Mouse (Mus musculus): Measurements from ENCODE around the gene Prrc2a. TPM values are rescaled to one million over a fixed set of nuclear protein-coding genes. Genes with fewer than 3 reads are reported as not detected.
A peak's percentile ranks its signal among the peaks of the same experiment; 100 is the strongest.
"Not testable (repeated sequence)": the region's sequence is repeated elsewhere in the genome, so short reads cannot be mapped to it uniquely, and the experiment has no call there.

Gene Prrc2a
- polyA plus RNA-seq, 1 experiment from 2014 or later = 185 TPM

GRCm38 (mm10) chr17:35125081-35125480 lies 39.6 kb downstream of the Prrc2a start:
- Histone ChIP-seq H3K4me1 (peaks cover 46% of the 10 kb centered on the region), H3K9me3 (no peaks in the 10 kb centered on the region), H3K27me3 (no peaks in the 10 kb centered on the region), H3K4me3 (no peak overlapping the region), H3K4me2 (replicated peaks) (no peak overlapping the region), H3K27ac (replicated peaks) (no peak overlapping the region), H3K36me3 (peaks cover 14% of the 10 kb centered on the region), H3K9ac (replicated peaks) (no peak overlapping the region)
- ATAC-seq (replicated peaks) = no peak
- WGBS = 100% methylated on average over 1 of the region's 1 CpGs

DNA sequence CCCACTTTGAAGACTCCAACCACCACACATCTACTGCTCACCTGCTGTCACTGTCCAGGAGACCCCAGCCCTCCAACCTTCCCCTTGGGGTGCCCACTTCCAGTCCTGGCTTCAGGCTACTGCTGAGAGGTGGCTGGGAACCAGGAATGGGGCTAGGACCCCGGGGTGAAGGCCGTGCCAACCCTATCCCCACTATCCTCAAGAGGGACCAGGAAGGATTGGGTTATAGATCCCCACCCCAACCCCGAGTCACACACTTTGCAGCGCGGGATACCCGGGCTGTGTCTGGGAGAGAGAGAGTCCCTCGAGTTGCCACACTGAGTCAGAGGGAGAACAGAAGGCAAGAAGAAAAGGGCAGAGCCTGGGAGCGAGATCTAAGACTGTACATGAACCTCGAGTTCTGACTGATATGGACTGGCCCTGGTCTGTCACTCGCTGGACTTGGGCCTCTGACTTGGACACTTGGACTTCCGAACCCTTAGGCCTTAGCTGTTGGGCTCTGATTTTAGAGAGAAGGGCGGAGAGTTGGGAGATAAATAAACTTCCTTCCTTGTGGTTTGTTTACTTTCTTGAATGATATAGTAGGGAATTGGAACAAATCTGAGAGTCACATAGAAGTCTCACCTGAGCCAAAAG lies 40.3 kb downstream of the Prrc2a start:
- H3K9ac ChIP-seq (replicated peaks); H3K27me3 ChIP-seq; ATAC-seq (replicated peaks); H3K4me3 ChIP-seq; H3K27ac ChIP-seq (replicated peaks); H3K4me2 ChIP-seq (replicated peaks); H3K9me3 ChIP-seq: not testable (repeated sequence)
- H3K36me3 ChIP-seq = peaks cover 14% of the 10 kb centered on the region
- peaks cover 52% of the 10 kb centered on the region for H3K4me1 ChIP-seq
- WGBS = 88% methylated on average over 12 of the region's 12 CpGs

DNA sequence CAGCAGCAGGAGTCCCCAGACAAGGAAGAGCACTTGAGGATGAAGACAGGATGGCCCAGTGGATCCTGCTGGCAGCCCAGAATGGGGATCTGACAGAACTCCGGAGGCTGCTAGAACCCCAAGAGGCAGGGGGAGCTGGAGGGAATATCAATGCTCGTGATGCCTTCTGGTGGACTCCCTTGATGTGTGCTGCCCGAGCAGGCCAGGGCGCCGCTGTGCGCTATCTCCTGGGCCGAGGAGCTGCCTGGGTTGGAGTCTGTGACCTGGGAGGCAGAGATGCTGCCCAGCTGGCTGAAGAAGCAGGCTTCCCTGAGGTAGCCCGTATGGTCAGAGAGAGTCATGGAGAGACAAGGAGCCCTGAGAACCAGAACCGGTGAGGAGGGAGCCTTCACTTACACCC lies 41.4 kb downstream of the Prrc2a start:
- not testable (repeated sequence) for H3K4me3 ChIP-seq; H3K4me2 ChIP-seq (replicated peaks); H3K27ac ChIP-seq (replicated peaks); ATAC-seq (replicated peaks); H3K9ac ChIP-seq (replicated peaks); H3K27me3 ChIP-seq; H3K9me3 ChIP-seq
- peaks cover 49% of the 10 kb centered on the region for H3K4me1 ChIP-seq
- 93% methylated on average over 9 of the region's 9 CpGs for WGBS
- H3K36me3 ChIP-seq = peaks cover 21% of the 10 kb centered on the region

- peak; percentile 24; the same call in 1 of the 2 replicates for ATAC-seq (replicated peaks)
- Histone ChIP-seq H3K9me3 (no peaks in the 10 kb centered on the region), H3K36me3 (peaks cover 32% of the 10 kb centered on the region), H3K27me3 (no peaks in the 10 kb centered on the region), H3K27ac (replicated peaks) (peak within 1 kb of the TSS; percentile 94), H3K4me2 (replicated peaks) (peak within 1 kb of the TSS; percentile 93), H3K9ac (replicated peaks) (peak within 1 kb of the TSS; percentile 98), H3K4me3 (peak within 1 kb of the TSS; percentile 94), H3K4me1 (peaks cover 40% of the 10 kb centered on the region)
- under 1% methylated on average over 19 of the region's 19 CpGs for WGBS
These were observed 42.8 kb downstream of the Prrc2a start, which contains the start of gene Csnk2b for GRCm38 (mm10) chr17:35121871-35122303. Csnk2b (minus strand) TSS chr17:35122053.

DNA sequence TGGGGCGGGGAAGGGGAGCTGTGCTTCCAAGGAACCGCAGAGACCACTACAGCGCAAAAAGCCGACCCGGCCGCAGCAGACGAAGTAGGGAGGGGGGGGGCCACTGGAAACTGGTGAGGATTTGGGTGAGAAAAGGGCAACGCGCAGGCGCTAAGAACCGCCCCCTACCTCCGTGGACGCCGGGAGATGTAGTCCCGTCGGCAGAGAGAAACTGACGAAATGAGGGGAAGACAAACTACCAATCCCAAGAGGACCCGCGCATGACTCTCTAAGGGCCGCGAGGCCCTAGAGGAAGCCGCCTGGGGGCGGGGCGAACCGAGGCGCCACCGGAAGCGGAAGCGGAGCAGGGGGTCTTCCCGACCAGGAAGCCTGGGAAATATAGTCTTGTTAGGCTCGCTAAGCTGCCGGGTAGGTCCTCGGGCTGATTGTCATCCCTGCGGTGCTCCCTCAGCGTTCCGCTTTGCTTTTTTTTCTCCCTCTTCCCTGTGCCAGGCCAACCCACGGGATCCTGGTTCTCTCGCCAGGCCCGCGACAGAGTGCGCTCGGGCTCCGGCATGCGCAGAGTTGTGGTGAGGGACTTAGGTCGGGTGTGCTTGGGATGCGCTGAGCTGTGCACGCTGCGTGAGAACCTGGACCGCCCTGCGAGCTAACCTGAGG lies 43.4 kb downstream of the Prrc2a start, which contains the start of gene Gpank1:
Gene Gpank1, plus strand, starts transcription at position 313 of the 657 bp plus-strand sequence.
- H3K27ac ChIP-seq (replicated peaks) = peak within 1 kb of the TSS; percentile 94
- peaks cover 34% of the 10 kb centered on the region for H3K4me1 ChIP-seq
- peak within 1 kb of the TSS; percentile 93 for H3K4me2 ChIP-seq (replicated peaks)
- H3K36me3 ChIP-seq = peaks cover 36% of the 10 kb centered on the region
- H3K27me3 ChIP-seq = no peaks in the 10 kb centered on the region
- peak within 1 kb of the TSS; percentile 94 for H3K4me3 ChIP-seq
- under 1% methylated on average over 50 of the region's 50 CpGs for WGBS
- peak; percentile 96 for ATAC-seq (replicated peaks)
- peak within 1 kb of the TSS; percentile 98 for H3K9ac ChIP-seq (replicated peaks)
- H3K9me3 ChIP-seq = no peaks in the 10 kb centered on the region

DNA sequence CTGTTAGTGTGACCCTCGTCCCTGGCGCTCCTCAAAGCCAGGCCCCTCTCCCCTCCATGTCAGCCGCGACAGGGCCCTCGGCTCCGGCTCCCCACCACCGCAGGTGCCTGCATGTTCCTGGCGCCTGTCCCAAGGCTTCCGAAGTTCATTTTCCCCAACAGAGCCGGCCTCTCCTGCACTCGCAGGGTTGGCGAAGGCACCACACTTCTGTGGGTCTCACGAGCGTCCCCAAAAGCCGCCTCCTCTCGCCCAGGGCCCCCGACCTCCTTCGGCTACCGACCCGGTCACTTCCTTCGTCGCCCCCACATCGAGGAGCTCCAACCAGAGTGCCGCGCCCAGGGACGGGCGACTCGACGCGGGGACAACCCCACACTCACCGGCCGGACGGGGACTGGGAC lies 44.0 kb downstream of the Prrc2a start:
- Histone ChIP-seq H3K4me2 (replicated peaks) (peak overlapping the region; percentile 93), H3K4me1 (peaks cover 30% of the 10 kb centered on the region), H3K36me3 (peaks cover 42% of the 10 kb centered on the region), H3K4me3 (peak overlapping the region; percentile 94), H3K27me3 (no peaks in the 10 kb centered on the region), H3K9me3 (no peaks in the 10 kb centered on the region), H3K27ac (replicated peaks) (peak overlapping the region; percentile 74), H3K9ac (replicated peaks) (peak overlapping the region; percentile 98)
- ATAC-seq (replicated peaks) = no peak
- WGBS = under 1% methylated on average over 33 of the region's 33 CpGs

DNA sequence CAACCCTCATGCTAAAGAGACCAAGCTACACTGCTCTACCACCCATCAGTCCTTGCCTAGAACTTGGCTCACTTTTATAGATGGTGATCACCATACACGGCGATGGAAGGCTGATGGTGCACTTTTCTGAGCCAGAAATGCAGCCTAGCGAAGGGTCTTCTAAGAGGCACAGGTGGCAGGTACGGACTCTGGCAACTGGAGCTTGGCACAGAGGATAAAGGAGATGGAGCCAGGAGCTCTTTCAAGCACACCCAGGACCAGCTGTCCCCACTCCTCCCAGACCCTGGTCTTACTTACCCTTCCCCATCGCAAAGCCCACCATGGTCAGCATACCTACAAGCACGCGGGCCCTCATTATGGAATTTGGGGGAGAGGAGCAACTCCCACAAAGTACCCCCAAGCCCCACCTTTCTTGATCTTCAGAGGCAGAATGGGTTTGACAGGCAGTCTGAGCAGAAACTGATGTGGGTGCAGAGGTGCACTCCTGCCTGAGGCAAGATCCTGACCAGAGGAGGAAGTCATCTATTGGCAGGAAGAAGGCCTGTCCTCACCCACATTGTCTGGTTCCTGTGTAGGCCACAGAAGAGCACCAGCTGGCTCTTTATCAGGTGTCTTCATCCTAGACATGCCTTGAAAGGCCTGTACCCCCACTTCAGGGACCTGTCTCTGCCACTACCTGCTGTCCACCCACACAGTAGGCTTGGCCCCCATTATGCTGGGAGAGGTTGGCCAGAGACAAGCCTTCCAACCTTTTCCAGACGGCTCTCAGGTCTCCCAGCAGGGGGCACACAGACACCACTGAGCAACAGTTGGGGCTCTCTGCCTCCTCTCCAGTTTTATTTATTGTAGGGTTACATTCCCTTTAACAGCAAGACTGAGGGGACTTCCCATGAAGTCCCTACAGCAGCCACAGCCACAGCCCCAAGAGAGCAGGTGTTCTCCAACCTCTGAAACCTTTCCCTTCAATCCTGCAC lies 49.4 kb downstream of the Prrc2a start, which contains the start of gene Ly6g5b:
Gene Ly6g5b, minus strand, starts transcription at position 383 of the 974 bp plus-strand sequence.
- no peak within 1 kb of the TSS for H3K4me3 ChIP-seq
- no peak for ATAC-seq (replicated peaks)
- H3K27ac ChIP-seq (replicated peaks) = no peak within 1 kb of the TSS
- peaks cover 46% of the 10 kb centered on the region for H3K36me3 ChIP-seq
- H3K4me1 ChIP-seq = peaks cover 8% of the 10 kb centered on the region
- 81% methylated on average over 8 of the region's 8 CpGs for WGBS
- H3K27me3 ChIP-seq = no peaks in the 10 kb centered on the region
- no peak within 1 kb of the TSS for H3K9ac ChIP-seq (replicated peaks)
- H3K4me2 ChIP-seq (replicated peaks) = no peak within 1 kb of the TSS
- no peaks in the 10 kb centered on the region for H3K9me3 ChIP-seq

DNA sequence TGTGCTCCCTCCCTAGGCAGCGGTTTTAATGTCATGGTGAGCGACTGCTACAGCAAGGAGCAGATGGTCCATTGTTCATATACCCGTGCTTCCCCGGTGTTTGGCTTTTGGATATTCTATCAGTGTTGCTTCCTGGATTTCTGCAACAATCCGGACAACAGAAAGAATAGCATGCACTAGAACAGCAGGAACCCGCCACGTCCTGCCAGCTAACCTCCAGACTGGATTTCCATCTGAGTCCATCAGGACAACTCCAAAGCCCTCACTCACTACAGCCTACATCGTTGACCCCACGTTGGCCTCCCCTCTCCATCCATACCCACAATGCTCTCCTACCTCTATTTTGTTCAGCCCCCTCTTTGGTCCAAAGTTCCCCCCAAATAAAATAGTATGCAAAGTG lies 52.9 kb downstream of the Prrc2a start:
- peaks cover 28% of the 10 kb centered on the region for H3K36me3 ChIP-seq
- no peaks in the 10 kb centered on the region for H3K4me1 ChIP-seq
- no peak overlapping the region for H3K4me3 ChIP-seq
- WGBS = 74% methylated on average over 9 of the region's 9 CpGs
- no peak overlapping the region for H3K4me2 ChIP-seq (replicated peaks)
- H3K9me3 ChIP-seq = no peaks in the 10 kb centered on the region
- H3K27ac ChIP-seq (replicated peaks) = no peak overlapping the region
- no peak overlapping the region for H3K9ac ChIP-seq (replicated peaks)
- ATAC-seq (replicated peaks) = no peak
- no peaks in the 10 kb centered on the region for H3K27me3 ChIP-seq

DNA sequence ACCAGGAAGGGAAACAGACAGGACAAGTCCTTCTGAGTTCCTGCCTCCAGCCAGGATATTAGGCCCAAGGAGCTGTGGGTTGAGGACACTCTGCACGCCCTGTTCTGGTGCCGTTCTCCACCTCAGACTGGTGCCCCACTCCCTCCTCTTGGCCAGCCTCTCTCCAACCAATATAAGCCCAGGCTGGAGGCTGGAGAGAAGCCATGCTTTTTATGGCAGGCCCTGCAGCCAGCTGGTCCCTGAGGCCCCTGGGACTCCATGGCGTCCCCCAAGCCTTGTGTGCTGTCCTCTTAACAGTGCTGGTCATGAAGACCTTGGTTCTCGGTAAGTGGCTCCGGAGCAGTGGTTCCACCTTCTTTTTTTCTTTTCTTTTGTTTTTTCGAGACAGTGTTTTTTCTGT lies 56.6 kb downstream of the Prrc2a start, which contains the start of gene Ly6g5c:
Gene Ly6g5c, plus strand, starts transcription at position 183 of the 400 bp plus-strand sequence.
- Histone ChIP-seq H3K36me3 (peaks cover 5% of the 10 kb centered on the region), H3K4me2 (replicated peaks) (no peak within 1 kb of the TSS), H3K9me3 (no peaks in the 10 kb centered on the region), H3K27ac (replicated peaks) (no peak within 1 kb of the TSS), H3K4me3 (no peak within 1 kb of the TSS), H3K4me1 (peaks cover 6% of the 10 kb centered on the region), H3K9ac (replicated peaks) (no peak within 1 kb of the TSS), H3K27me3 (no peaks in the 10 kb centered on the region)
- WGBS = 87% methylated on average over 6 of the region's 6 CpGs
- ATAC-seq (replicated peaks) = no peak

DNA sequence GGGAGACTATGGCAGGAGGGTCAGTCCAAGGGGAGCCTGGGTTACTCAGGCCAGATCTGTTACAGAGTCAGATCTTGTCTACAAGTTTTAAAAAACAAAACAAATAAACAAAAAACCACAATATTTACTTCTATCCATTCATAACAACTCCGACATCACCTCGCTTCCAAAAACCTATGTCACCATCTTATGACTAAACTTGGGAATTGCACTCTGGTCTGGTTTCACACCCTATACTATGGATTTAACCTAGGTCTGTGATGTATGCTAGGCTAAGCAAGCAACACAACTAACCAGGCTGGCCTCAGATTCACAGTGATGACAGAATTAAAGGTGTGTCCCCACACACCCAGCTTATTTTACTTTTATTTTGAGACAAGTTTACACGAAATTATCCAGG lies 58.2 kb downstream of the Prrc2a start:
- Histone ChIP-seq H3K4me1 (peaks cover 6% of the 10 kb centered on the region), H3K4me2 (replicated peaks) (peak overlapping the region; percentile 31; the same call in 1 of the 2 replicates), H3K27ac (replicated peaks) (no peak overlapping the region; the same call in 1 of the 2 replicates), H3K36me3 (peaks cover 20% of the 10 kb centered on the region), H3K9ac (replicated peaks) (no peak overlapping the region), H3K9me3 (no peaks in the 10 kb centered on the region), H3K27me3 (no peaks in the 10 kb centered on the region), H3K4me3 (no peak overlapping the region)
- no peak for ATAC-seq (replicated peaks)
- WGBS = 59% methylated on average over 3 of the region's 3 CpGs

DNA sequence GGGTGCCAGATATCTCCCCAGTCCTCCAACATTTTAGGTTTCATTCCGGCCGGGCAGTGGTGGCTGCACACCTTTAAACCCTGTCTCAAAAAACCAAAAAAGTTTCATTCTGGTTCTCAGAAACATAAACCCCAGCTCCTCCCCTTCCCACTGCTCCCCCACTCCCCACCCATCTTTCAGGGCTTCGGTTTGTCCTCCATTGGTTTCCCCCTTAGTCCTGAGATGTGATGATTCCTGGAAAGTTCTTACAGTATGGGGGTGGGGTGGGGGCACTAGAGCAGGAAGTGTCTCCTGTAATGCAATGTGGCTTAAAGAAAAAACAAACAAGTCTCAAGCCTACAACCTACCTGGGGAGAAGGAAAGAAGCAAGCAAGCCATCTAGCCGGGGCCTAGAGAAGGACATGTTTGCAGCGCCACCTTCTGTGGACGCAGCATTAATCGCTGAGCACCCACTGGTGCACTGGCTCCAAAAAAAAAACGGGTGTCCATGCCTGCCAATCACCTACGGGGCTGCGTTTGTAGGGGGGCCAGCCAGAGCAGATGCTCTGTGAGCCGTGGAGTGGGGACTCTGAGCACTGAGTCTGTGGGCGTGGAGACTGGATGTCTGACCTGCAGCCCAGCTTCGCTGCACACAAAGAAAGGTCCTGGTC lies 58.8 kb downstream of the Prrc2a start:
- no peaks in the 10 kb centered on the region for H3K9me3 ChIP-seq
- no peak overlapping the region; the same call in 1 of the 2 replicates for H3K27ac ChIP-seq (replicated peaks)
- H3K4me1 ChIP-seq = peaks cover 6% of the 10 kb centered on the region
- peak overlapping the region; percentile 31 for H3K4me2 ChIP-seq (replicated peaks)
- H3K36me3 ChIP-seq = peaks cover 27% of the 10 kb centered on the region
- no peak overlapping the region for H3K4me3 ChIP-seq
- 21% methylated on average over 13 of the region's 13 CpGs for WGBS
- ATAC-seq (replicated peaks) = peak; percentile 51
- H3K27me3 ChIP-seq = no peaks in the 10 kb centered on the region
- H3K9ac ChIP-seq (replicated peaks) = no peak overlapping the region; the same call in 1 of the 2 replicates

Data from forebrain, embryonic 15.5 days (tissue).